Mouse (Mus musculus) embryonic fibroblast, embryonic 13.5 days (primary cell): ENCODE results near the gene Nos3.

Experiments used
- CTCF ChIP-seq: IDR thresholded peaks from 2 replicates; pipeline ENCODE4 v1.5.1; 2011; ENCODE audit warnings: mild to moderate bottlenecking, control low read depth, low read length, moderate library complexity, borderline replicate concordance; ENCODE audit not compliant: insufficient read depth
- POLR2A ChIP-seq: IDR thresholded peaks from 2 replicates; pipeline ENCODE4 v1.6.1; 2011; ENCODE audit warnings: low read depth, mild to moderate bottlenecking, control low read depth, low read length, moderate library complexity

GRCm38 (mm10) chr5:24381988-24382387, 17.4 kb downstream of the Nos3 start:
- TF ChIP-seq CTCF (no peak), POLR2A (no peak)
